Mouse (Mus musculus): ENCODE measurements around the gene Npb. TPM values are rescaled to one million over a fixed set of nuclear protein-coding genes. Genes with fewer than 3 reads are reported as not detected.

The Npb gene
- polyA plus RNA-seq, 1 experiment from 2014 or later, result 13.0 TPM

DNA sequence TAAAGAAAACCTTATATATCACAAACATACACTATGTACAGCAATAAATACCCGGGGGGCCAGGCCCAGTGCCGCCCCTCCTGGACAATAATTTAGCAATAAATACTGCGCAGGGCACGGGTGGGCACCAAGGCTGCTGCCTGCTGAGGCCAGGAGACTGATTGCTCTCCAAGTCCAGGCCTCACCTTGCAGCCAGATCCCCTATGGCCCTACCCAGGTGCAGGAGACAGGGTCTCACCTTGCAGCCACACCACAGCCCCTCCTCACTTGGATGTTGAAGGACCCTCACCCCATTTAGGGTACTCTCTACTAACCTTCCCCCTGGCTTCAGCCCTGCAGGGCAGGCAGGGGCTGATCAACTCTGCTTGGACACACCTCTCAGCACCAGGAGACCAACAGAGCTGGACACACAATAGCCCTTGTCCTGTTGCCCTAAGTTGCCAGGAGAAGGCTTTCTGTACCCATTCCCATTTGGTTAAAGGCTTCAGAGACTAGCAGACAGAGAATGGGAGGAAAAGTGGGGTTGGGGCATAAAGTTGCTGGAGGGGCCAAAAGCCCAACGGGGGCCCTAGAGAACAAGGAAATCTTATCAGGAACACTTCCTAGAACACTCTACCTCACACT lies 17.0 kb downstream of the Npb start, which contains the start of gene Sirt7:
Sirt7 (minus strand) TSS at position 89 of the 624 bp plus-strand sequence.
- Histone ChIP-seq H3K27me3 (ENCODE audit: control insufficient read depth, insufficient read depth, low read length) (no peaks in the 10 kb centered on the region), H3K9me3 (ENCODE audit: control insufficient read depth, low read depth, low read length) (no peaks in the 10 kb centered on the region), H3K4me1 (ENCODE audit: control insufficient read depth, insufficient read depth, low read length) (peaks cover 17% of the 10 kb centered on the region), H3K4me2 (replicated peaks; ENCODE audit: low read depth, low read length) (peak within 1 kb of the TSS; percentile 92), H3K9ac (replicated peaks; ENCODE audit: low read depth, low read length) (peak within 1 kb of the TSS; percentile 58), H3K36me3 (ENCODE audit: control insufficient read depth, insufficient read depth, low read length) (peaks cover 34% of the 10 kb centered on the region), H3K27ac (ENCODE audit: low read length) (peak within 1 kb of the TSS; percentile 81), H3K4me3 (ENCODE audit: low read depth, low read length) (peak within 1 kb of the TSS; percentile 96)
- peak; percentile 21; the same call in 1 of the 2 replicates for ATAC-seq (ENCODE audit: insufficient number of reproducible peaks, insufficient read depth, low FRiP score, low read depth)
- 14% methylated on average over 5 of the region's 5 CpGs for WGBS

DNA sequence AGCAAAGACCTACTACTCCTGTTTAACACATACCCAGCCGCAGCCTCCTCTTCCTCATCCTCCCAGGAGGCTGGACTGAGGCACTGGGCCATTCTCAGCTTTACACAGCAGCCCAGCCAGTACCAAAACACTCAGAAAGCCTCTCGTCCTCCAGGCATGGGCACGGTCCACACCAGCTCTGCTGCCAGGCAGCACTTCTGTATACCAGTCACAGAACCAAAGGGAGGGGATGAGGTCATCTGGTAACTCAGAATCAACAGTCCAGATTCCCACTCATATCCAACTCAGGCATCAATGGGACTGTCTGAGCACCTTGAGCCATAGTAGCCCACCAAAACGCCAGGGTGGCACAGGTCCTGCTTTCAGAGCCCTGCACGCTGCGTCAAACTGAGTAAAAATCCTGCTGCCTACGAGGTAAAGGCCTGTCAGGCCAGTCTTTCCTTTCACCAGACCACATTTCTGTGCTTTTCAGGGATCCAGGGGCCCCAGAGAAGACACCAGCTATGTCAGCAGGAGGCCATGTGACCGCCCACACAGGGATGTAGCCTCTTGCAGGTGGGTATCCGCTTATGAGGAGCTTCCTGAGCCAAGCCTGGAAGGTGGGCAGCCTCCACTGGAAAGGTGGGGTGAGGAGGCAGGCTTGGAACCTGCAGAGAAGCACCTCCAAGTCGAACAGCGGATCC lies 18.6 kb downstream of the Npb start:
- Histone ChIP-seq H3K4me3 (ENCODE audit: low read depth, low read length) (no peak overlapping the region), H3K36me3 (ENCODE audit: control insufficient read depth, insufficient read depth, low read length) (peaks cover 22% of the 10 kb centered on the region), H3K27me3 (ENCODE audit: control insufficient read depth, insufficient read depth, low read length) (no peaks in the 10 kb centered on the region), H3K4me2 (replicated peaks; ENCODE audit: low read depth, low read length) (no peak overlapping the region), H3K9me3 (ENCODE audit: control insufficient read depth, low read depth, low read length) (no peaks in the 10 kb centered on the region), H3K27ac (ENCODE audit: low read length) (no peak overlapping the region), H3K9ac (replicated peaks; ENCODE audit: low read depth, low read length) (no peak overlapping the region), H3K4me1 (ENCODE audit: control insufficient read depth, insufficient read depth, low read length) (peaks cover 32% of the 10 kb centered on the region)
- no peak for ATAC-seq (ENCODE audit: insufficient number of reproducible peaks, insufficient read depth, low FRiP score, low read depth)
- WGBS, result 90% methylated on average over 11 of the region's 11 CpGs

DNA sequence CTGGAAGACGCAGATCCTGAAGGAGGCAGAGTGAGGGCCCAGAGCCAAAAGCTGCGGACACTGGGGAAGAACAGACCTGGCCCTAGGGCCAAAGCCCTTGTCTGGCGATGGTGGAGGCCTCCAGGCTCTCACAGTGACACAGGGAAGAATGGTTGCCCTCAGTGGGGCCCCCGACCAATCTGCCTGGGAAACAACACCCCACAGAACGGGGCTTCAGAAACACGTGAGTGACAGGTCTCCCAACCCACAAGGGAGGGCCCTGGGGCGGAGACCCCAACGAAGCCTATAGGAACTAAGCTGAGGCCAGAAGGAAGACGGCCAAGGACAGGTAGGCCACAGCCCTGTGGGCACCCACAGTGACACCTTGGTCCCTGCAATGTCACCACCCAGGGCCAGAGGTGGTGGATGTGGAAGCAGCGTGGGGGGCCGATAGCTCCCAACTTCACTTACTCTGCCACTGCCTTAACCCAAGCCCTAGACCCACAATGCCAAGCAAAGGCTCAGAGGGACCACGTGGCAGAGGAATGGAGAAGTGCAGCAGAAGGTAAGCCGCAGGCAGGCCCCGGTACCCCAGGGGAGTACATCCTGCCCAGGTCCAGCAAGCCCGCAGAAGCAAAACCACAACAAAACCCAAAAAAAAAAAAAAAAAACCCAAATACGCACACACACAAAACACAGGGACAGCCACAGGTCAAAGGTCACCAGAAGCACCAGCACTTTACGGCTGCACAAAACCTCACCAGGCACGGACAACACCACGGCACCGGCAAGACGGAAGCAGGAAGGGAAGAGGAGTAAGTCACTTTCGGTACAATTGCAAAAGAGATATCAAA lies 19.4 kb downstream of the Npb start:
- H3K27me3 ChIP-seq (ENCODE audit: control insufficient read depth, insufficient read depth, low read length), result no peaks in the 10 kb centered on the region
- no peak overlapping the region for H3K4me3 ChIP-seq (ENCODE audit: low read depth, low read length)

DNA sequence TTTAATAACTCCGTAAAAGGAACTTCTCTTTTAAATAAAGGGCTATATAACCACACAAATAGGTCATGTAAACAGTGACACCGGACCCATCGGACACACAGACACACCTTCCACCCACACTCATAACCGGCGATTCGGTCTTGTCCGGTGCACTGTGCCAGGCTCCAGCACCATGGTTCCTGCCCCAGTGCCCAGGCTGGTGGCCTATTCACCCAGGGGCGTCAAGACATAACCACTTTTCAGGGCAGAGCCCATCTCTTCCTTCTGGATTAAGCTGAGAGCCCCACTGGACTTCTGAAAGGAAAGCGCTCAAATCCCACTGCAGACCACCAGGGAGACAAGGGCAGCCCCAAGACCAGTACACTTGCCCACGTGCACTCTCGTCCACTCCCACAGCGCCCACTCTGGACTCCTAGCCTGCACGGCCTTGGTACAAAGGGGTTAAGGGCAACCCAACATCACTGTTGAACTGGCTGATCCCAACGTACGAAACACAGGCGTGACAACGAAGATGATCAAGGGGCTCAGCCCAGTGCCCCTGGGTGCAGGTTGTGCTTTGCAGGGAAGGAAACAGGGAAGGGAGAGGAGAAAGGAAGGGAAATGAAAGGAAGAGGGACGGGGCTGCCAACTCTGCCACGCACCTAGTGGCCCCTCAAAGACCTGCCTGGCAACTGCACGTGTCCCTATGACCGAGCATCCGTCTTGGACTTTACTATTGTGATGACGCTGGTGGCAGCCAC lies 20.5 kb downstream of the Npb start:
- WGBS, result 93% methylated on average over 23 of the region's 23 CpGs
- Histone ChIP-seq H3K27ac (ENCODE audit: low read length) (no peak overlapping the region), H3K4me3 (ENCODE audit: low read depth, low read length) (no peak overlapping the region; the same call in 1 of the 2 replicates), H3K27me3 (ENCODE audit: control insufficient read depth, insufficient read depth, low read length) (no peaks in the 10 kb centered on the region), H3K36me3 (ENCODE audit: control insufficient read depth, insufficient read depth, low read length) (peaks cover 18% of the 10 kb centered on the region), H3K9ac (replicated peaks; ENCODE audit: low read depth, low read length) (no peak overlapping the region), H3K9me3 (ENCODE audit: control insufficient read depth, low read depth, low read length) (no peaks in the 10 kb centered on the region), H3K4me2 (replicated peaks; ENCODE audit: low read depth, low read length) (no peak overlapping the region), H3K4me1 (ENCODE audit: control insufficient read depth, insufficient read depth, low read length) (peaks cover 37% of the 10 kb centered on the region)
- ATAC-seq (ENCODE audit: insufficient number of reproducible peaks, insufficient read depth, low FRiP score, low read depth), result no peak

More for the DNA sequence above, 19.4 kb downstream of the Npb start:
- no peak overlapping the region for H3K4me2 ChIP-seq (replicated peaks; ENCODE audit: low read depth, low read length)
- WGBS, result 80% methylated on average over 22 of the region's 22 CpGs
- H3K9me3 ChIP-seq (ENCODE audit: control insufficient read depth, low read depth, low read length), result no peaks in the 10 kb centered on the region
- no peak for ATAC-seq (ENCODE audit: insufficient number of reproducible peaks, insufficient read depth, low FRiP score, low read depth)
- peaks cover 37% of the 10 kb centered on the region for H3K4me1 ChIP-seq (ENCODE audit: control insufficient read depth, insufficient read depth, low read length)
- peaks cover 22% of the 10 kb centered on the region for H3K36me3 ChIP-seq (ENCODE audit: control insufficient read depth, insufficient read depth, low read length)
- H3K27ac ChIP-seq (ENCODE audit: low read length), result no peak overlapping the region
- H3K9ac ChIP-seq (replicated peaks; ENCODE audit: low read depth, low read length), result no peak overlapping the region

DNA sequence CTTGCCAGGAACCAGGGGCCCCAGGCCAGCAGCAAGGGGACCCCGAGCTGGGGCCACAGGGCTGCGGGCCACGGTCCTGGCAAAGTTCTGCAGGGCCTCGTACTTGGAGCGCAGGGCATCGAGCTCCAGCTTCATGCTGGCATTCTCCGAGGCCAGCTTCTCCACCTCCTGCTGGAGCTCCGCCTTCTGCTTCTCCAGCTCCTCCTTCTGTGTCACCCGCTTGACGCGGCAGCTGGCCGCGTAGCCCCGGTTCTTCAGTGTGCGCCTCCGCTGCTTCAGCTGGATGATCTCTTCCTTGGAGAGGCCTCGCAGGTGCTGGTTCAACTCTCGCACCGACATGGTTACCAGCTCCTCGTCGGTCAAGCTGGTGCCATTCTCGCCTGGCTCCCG lies 21.1 kb downstream of the Npb start:
- Histone ChIP-seq H3K27ac (ENCODE audit: low read length) (peak overlapping the region; percentile 83; the same call in 1 of the 2 replicates), H3K9ac (replicated peaks; ENCODE audit: low read depth, low read length) (no peak overlapping the region), H3K4me3 (ENCODE audit: low read depth, low read length) (no peak overlapping the region; the same call in 1 of the 2 replicates), H3K4me2 (replicated peaks; ENCODE audit: low read depth, low read length) (peak overlapping the region; percentile 81; the same call in 1 of the 2 replicates), H3K4me1 (ENCODE audit: control insufficient read depth, insufficient read depth, low read length) (peaks cover 35% of the 10 kb centered on the region), H3K36me3 (ENCODE audit: control insufficient read depth, insufficient read depth, low read length) (peaks cover 18% of the 10 kb centered on the region), H3K27me3 (ENCODE audit: control insufficient read depth, insufficient read depth, low read length) (no peaks in the 10 kb centered on the region), H3K9me3 (ENCODE audit: control insufficient read depth, low read depth, low read length) (no peaks in the 10 kb centered on the region)
- ATAC-seq (ENCODE audit: insufficient number of reproducible peaks, insufficient read depth, low FRiP score, low read depth), result no peak
- WGBS, result 70% methylated on average over 23 of the region's 23 CpGs

DNA sequence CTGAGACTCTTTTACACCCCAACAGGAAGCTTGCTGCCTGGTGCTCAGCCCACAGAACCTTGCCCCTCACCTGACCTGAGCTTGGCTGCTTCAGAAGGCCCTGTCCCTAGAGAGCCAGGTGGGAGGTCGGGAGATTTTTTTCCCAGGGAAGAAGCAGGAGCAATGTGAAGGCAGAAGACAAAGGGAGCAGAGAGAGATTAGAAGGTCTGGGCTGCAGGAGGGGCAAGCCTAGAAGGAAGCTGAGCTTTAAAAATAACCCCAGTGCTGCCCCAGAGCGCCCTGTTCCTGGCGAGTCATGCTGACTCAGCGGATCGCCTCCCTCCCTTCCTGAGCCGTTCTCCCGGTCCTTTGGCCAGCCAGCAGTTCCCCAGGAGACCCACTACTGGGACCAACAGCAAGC lies 21.6 kb downstream of the Npb start:
- Histone ChIP-seq H3K4me2 (replicated peaks; ENCODE audit: low read depth, low read length) (peak overlapping the region; percentile 81), H3K4me3 (ENCODE audit: low read depth, low read length) (no peak overlapping the region), H3K9me3 (ENCODE audit: control insufficient read depth, low read depth, low read length) (no peaks in the 10 kb centered on the region), H3K27ac (ENCODE audit: low read length) (peak overlapping the region; percentile 83), H3K36me3 (ENCODE audit: control insufficient read depth, insufficient read depth, low read length) (peaks cover 18% of the 10 kb centered on the region), H3K9ac (replicated peaks; ENCODE audit: low read depth, low read length) (no peak overlapping the region), H3K27me3 (ENCODE audit: control insufficient read depth, insufficient read depth, low read length) (no peaks in the 10 kb centered on the region), H3K4me1 (ENCODE audit: control insufficient read depth, insufficient read depth, low read length) (peaks cover 35% of the 10 kb centered on the region)
- 37% methylated on average over 7 of the region's 7 CpGs for WGBS
- no peak for ATAC-seq (ENCODE audit: insufficient number of reproducible peaks, insufficient read depth, low FRiP score, low read depth)

DNA sequence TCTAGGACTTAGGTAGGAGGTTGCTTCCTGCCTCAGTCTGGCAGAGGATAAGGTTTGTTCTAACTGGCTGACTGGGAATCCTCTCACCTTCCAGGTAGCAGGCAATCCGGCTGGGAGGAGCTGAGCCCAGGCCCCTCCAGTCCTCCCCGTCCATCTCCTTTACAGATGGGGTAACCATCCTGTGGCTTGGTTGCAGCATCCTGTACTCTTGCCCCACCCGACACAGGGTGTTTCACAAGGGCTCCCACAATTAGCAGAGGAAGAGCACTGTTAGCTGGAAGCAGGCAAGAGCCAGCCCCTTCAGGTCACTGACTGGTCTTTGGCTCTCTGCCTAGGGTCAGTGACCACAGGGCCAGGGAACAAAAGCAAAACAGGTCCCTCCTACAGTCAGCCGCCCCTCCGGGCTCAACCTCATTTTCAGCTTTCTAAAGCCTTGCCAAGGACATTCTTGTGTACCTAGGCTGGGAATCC lies 22.2 kb downstream of the Npb start:
- no peak for ATAC-seq (ENCODE audit: insufficient number of reproducible peaks, insufficient read depth, low FRiP score, low read depth)
- 0 out of 2 replicates have a peak overlapping the region, but pooled peaks have one; percentile 7 for H3K9ac ChIP-seq (replicated peaks; ENCODE audit: low read depth, low read length)
- no peaks in the 10 kb centered on the region for H3K9me3 ChIP-seq (ENCODE audit: control insufficient read depth, low read depth, low read length)
- peaks cover 31% of the 10 kb centered on the region for H3K4me1 ChIP-seq (ENCODE audit: control insufficient read depth, insufficient read depth, low read length)
- peaks cover 18% of the 10 kb centered on the region for H3K36me3 ChIP-seq (ENCODE audit: control insufficient read depth, insufficient read depth, low read length)
- peak overlapping the region; percentile 81 for H3K4me2 ChIP-seq (replicated peaks; ENCODE audit: low read depth, low read length)
- H3K27ac ChIP-seq (ENCODE audit: low read length), result peak overlapping the region; percentile 83
- no peaks in the 10 kb centered on the region for H3K27me3 ChIP-seq (ENCODE audit: control insufficient read depth, insufficient read depth, low read length)
- WGBS, result 52% methylated on average over 5 of the region's 5 CpGs
- no peak overlapping the region for H3K4me3 ChIP-seq (ENCODE audit: low read depth, low read length)
